Mouse (Mus musculus) layer of hippocampus, adult 11-12 months (tissue): Measurements from ENCODE around the gene Tmem120a.

Source experiments
- DNase-seq: peaks from one replicate; pipeline ENCODE4 v3.0.0; 2022; ENCODE audit warnings: low spot score

Tmem120a gene

DNA sequence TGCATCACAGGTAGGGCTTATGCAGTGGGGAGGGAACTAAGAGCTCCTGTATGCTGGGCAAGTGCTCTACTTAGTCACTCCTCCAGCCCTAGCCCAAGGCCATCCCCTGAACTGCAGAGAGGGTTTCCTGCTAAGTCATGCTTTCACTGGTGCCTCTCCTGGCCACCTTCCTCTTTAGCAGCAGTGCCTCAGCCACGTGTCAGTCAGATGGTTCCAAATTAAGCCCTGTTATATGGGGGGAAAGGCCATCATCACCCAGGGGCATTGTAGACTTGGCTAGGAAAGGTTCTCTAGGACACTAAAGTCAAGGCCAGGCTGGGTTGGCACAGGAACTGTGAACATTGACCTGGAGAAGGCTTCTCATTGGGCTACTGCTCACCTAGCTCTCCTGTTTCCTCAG, 36.4 kb downstream of the Tmem120a start:
- no peak for DNase-seq

DNA sequence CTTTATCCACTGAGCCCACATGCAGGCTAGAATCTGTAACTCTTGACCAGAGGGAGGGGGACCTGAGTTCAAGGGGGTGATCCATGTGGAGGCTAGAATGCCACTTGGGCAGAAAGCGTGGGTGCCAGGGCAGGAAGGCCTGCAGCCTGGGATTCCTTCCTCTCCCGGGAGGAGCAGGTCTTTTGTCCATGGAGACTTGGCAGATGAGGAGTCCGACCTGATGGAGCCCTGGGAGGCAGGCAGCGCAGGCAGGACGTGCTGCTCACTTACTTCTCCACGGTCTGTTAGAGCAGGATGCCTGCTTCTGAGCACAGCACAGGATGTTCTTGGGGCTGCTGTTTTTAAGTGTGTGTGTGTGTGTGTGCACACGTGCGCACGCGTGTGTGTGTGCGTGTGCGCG, 37.2 kb downstream of the Tmem120a start:
- no peak for DNase-seq

DNA sequence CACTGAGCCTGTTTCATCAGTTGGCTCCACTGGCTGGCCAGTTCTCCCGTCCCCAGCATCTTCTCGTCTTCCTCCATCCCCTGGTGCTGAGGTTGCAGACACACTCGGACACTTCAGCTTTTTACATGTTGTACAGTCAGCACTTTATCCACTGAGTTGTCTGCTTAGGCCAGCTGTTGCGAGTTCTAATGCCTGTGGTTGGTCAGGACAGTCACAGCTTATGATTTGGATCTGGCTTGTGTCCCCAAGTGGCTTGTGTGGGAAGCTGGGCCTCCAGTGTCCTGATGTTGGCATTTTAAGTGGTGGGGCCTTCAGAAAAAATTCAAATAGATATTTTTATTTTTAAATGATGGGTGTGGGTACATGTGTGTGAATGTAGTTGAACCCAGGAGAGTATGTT, 38.9 kb downstream of the Tmem120a start:
- no peak for DNase-seq

DNA sequence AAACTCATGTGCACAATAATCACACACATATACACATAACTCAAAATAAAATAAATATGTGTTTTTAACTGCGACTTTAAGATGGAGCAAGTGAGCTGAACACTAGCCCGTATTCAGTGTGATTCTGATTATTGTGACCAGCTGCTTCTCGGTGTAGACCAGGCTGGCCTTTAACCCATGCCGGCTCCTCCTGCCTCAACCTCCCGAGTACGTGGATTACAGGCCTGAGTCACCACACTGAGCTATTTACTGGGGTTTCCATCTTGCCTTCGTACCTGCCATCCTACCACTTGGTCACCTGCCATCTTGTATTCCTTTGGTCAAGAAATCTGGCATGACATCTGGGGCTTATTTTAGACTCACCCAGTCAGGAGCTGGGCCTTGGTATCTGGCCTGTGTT, 40.8 kb downstream of the Tmem120a start:
- DNase-seq = no peak

DNA sequence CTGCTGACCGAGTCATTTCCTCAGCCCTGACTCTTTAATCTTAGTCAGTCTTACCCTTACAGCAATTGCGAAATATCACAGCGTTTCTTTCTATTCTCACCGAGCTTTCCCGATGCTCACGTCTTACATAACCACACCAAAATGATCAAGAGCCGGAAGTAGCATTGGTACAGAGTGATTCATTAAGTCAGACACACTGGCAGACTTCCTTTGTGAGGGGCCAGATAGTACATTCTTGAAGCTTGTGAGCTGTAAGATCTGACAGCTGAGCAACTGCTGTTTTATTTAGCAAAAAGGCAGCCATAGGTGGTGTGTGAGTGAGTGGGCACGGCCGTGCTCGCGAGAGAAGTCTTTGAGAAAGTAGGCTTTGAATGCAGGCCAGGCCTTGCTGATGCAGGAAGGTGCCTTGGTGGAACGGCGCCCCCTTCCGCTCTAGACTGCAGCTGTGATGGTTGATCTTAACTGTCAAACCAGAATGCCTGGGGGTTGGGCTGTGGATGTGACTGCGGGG, 41.5 kb downstream of the Tmem120a start:
- peak; percentile 68 for DNase-seq

DNA sequence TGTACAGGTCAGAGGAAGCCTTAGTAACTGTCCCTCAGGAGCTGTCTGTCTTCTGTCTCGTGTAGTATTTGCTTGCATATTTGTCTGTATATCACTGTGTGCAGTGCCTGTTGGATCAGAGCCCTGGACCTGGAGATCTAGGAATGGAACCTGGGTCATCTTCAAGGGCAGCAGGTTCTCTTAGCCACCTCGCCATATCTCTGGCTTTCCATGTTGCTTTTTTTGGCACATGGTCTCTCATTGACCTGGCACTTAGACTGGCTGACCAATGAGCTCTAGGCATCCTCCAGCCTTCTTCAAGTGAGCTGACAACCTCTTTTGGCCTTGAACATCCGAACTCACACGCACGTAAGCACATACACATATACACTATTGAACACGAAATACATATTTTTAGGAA, 42.1 kb downstream of the Tmem120a start:
- DNase-seq = no peak

DNA sequence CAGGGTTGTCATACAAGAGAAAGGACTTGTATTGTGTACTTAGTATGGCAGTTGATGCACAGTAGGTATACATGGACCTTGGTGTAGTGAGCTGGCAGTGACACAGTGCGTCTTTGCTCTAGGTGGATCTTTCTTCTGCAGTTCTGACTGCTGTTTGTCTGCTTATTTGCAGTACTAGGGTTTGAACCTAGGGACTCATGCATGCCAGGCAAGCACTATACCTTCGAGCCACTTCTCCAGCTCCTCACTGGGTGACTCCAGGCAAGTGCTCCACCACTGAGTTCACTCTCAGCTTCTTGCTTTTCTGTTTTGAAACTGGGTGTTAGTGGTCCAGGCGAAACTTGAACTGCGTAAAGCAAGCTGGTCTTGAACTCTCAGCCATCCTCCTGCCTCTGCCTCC, 42.6 kb downstream of the Tmem120a start:
- DNase-seq = no peak

DNA sequence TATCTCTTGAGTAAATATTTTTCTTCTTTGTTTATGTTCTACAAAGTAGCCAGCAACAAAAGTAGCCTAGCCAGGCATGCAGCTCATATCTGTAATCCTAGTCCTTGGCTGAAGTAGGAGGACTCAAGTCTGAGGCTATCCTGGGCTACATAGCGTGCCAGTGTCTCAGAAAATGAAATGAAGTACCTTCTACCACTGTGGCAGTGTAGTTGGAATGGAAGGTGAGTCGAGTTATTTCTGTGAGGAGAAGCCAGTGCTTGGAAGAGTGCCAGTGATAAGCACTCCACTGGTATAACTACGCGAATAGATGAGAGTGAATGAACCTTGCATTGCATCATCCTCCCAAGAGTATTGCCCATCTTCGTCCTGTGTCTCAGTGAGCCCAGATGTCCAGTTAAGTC, 46.5 kb downstream of the Tmem120a start:
- DNase-seq = no peak

DNA sequence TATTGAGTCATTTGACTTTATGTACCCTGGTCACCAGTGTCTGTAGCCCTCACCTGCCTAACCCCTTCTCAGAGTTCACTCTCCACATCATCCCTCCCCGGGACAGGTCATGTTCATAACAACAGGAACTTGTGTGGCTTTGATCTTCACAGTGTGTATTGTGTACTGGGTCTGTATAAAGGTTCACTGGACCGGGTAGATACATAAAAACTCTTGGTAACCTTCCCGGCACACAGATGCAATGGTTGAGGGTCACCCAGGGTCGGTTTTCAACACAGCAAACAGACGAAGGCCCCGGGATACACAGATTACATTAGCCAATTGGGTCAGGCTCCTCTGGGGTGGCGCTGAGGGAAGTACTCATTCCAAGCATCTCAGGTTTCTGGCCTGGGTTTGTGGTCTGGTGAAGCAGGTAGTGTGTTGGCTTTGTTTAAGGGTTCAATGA, 48.9 kb downstream of the Tmem120a start:
- no peak for DNase-seq

DNA sequence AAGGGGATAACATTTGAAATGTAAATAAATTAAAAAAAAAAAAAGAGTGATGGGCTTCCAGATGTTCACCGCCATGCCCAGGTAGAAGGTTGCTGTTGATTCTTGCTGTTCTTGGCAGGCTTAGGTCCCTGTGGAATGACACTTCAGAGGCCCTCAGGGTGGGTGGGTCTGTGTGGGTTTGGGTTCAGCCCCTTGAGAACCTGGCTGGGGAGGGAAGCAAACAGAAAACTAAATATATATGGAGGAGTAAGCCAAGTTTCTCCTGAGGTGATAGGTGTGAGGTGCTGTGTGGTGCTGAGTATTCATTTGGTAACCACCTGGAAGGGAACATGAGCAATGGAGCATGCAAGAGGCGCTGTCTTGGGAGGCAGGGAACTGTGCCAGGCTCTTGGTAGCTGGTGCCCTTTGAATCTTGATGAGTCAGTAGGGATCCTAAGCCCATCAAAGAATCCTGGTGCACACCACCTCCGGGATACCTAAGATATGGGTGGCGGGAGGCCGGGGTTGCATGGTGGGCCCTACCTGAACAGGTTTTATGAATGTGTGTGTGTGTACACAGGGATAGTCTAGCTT, 50.9 kb downstream of the Tmem120a start:
- no peak for DNase-seq

DNA sequence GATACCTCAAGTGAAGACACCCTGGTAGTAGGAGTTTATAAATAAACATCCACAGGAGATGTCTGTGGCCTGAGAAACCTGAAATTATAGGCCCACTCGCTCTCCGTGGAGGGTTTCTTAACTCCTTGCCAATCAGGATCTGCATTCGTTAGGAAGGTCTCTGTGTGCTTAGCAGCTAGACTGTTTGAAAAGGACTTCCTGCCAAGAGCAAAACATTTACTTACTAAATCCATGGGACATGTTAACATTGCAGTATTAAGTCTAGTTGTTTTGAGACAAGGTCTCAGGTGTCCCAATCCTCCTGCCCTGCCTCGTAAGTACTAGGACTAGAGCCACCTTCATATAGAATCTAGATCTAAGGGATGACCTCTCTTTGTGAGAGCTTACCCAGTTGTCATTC, 53.0 kb downstream of the Tmem120a start:
- no peak for DNase-seq

DNA sequence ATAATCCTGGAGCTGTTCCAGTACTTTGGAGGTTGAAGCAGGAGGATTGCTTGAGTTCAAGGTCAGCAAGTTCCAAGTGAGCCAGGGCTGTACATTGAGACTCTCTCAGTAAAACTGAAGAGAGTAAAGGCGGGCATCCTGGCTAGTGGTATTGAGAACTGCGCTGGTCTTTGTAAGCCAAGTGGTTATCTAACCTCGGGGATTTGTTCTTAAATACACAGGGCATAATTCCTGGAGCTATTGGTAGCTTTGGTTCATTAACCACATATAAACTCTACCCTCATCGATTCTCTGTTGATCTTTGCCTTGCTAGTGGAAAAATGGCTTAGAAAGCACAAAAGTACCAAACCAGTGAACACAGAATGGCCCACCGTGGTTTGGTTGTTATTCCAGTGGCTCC, 53.8 kb downstream of the Tmem120a start:
- DNase-seq = no peak
